Mouse (Mus musculus) stomach, postnatal 0 days (tissue): ENCODE measurements around the gene Ppa2.

Experiments used
- CTCF ChIP-seq: IDR thresholded peaks from 2 replicates; pipeline ENCODE4 v1.5.1; 2016; ENCODE audit warnings: antibody characterized with exemption, low read depth, mild to moderate bottlenecking, moderate library complexity
- EP300 ChIP-seq: optimal IDR thresholded peaks from 2 replicates; pipeline ENCODE3; 2016; ENCODE audit warnings: antibody characterized with exemption

- TF ChIP-seq CTCF (no peak), EP300 (no peak)
Measured at GRCm38 (mm10) chr3:133357977-133358376, 48.1 kb downstream of the Ppa2 start.
